Mouse (Mus musculus) kidney, embryonic 15.5 days (tissue): ENCODE measurements around the gene Fitm1. TPM values are rescaled to one million over a fixed set of nuclear protein-coding genes. Genes with fewer than 3 reads are reported as not detected.
A peak's percentile ranks its signal among the peaks of the same experiment; 100 is the strongest.

Source experiments
- ATAC-seq: fragments of 200-750 bp; cut with Nextera tagmentation; replicated peaks from 2 replicates; pipeline ENCODE4 v1.8.0; 2017; ENCODE audit warnings: moderate TSS enrichment; ENCODE audit not compliant: low FRiP score
- H3K27ac ChIP-seq: fragments of 300-500 bp; sonication (generic); 2 replicates; pipeline ENCODE4 v1.5.1; 2015; ENCODE audit warnings: mild to moderate bottlenecking, inconsistent platforms
- H3K27me3 ChIP-seq: fragments of 300-500 bp; sonication (generic); 2 replicates; pipeline ENCODE4 v1.6.1; 2015; ENCODE audit warnings: inconsistent platforms
- H3K36me3 ChIP-seq: fragments of 300-500 bp; sonication (generic); 2 replicates; pipeline ENCODE4 v1.6.1; 2015; ENCODE audit warnings: inconsistent platforms
- H3K4me1 ChIP-seq: fragments of 300-500 bp; sonication (generic); 2 replicates; pipeline ENCODE4 v1.6.1; 2015; ENCODE audit warnings: inconsistent platforms
- H3K4me2 ChIP-seq: fragments of 300-500 bp; sonication (generic); 2 replicates; pipeline ENCODE4 v1.6.1; 2015; ENCODE audit warnings: moderate library complexity, mild to moderate bottlenecking, inconsistent platforms
- H3K4me3 ChIP-seq: fragments of 300-500 bp; sonication (generic); replicated peaks from 2 replicates; pipeline ENCODE4 v1.5.1; 2015; ENCODE audit warnings: mild to moderate bottlenecking, inconsistent platforms
- H3K9ac ChIP-seq: fragments of 300-500 bp; sonication (generic); 2 replicates; pipeline ENCODE4 v1.6.1; 2015; ENCODE audit warnings: mild to moderate bottlenecking, inconsistent platforms
- H3K9me3 ChIP-seq: fragments of 300-500 bp; sonication (generic); replicated peaks from 2 replicates; pipeline ENCODE4 v1.6.1; 2016; ENCODE audit warnings: inconsistent platforms
- WGBS: fragments of 180-500 bp; shearing (Covaris S2); methylation state at CpG from one replicate; pipeline ENCODE4 v1.1.7; 2015; ENCODE audit warnings: mixed read lengths; 5-methylcytosine and 5-hydroxymethylcytosine counted together
- polyA plus RNA-seq: library from polyadenylated mRNA; unstranded; fragments of >200 nt; fragmentation: Nextera tagmentation; extraction: Ambion mirVana; gene quantifications from 2 replicates; pipeline ENCODE4 v1.2.1, GENCODE M21; 2015

Gene Fitm1
- polyA plus RNA-seq, 1 experiment from 2014 or later: 4.2 TPM

DNA sequence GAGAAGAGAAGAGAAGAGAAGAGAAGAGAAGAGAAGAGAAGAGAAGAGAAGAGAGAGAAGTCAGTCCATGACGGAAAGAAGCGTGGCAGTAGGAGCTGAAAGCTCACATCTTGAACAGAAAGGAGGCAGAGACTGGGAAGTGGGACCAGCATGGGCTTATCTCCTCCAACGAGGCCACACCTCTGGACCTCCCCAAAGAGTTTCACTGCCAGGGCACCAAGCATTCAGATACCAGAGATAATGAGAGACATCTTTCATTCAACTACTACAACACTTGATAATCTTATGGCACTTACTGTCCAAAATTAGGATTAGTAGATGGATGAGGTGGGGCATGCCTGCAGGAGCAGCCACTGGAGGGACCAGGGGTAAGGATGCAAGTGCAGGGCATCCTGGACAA lies 19.6 kb upstream of the Fitm1 start:
- no peak for ATAC-seq
- Histone ChIP-seq H3K27ac (no peak overlapping the region), H3K4me1 (peaks cover 18% of the 10 kb centered on the region; the same call in 1 of the 2 replicates), H3K36me3 (peaks cover under 1% of the 10 kb centered on the region), H3K9ac (no peak overlapping the region), H3K4me2 (no peak overlapping the region), H3K27me3 (no peaks in the 10 kb centered on the region), H3K4me3 (no peak overlapping the region), H3K9me3 (no peaks in the 10 kb centered on the region)
- WGBS: 79% methylated on average over 3 of the region's 3 CpGs

GRCm38 (mm10) chr14:55557003-55557402 lies 18.4 kb upstream of the Fitm1 start:
- 19% methylated on average over 5 of the region's 5 CpGs for WGBS
- Histone ChIP-seq H3K4me2 (peak overlapping the region; percentile 20; the same call in 1 of the 2 replicates), H3K4me1 (peaks cover 29% of the 10 kb centered on the region), H3K9me3 (no peaks in the 10 kb centered on the region), H3K27ac (peak overlapping the region; percentile 84), H3K4me3 (no peak overlapping the region), H3K27me3 (no peaks in the 10 kb centered on the region), H3K36me3 (no peaks in the 10 kb centered on the region), H3K9ac (no peak overlapping the region)
- no peak for ATAC-seq

DNA sequence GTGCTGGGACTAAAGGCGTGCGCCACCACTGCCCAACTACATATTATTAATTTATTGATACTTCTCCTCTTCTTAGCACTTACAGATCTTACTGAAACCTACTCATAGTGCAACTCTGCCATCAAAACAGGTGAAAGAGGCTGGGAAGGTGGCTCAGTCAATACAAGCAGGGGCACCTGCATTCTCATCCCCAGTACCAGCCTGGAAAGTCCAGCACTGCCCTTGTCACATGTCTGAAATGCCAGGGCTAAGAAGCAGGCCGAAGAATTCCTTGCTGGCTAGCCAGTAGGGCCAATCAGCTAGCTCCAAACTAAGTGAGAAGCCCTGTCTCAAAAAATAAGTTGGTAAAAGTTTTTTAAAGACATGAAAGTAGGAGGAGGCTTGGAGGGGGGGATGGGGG lies 17.8 kb upstream of the Fitm1 start:
- Histone ChIP-seq H3K4me1 (peaks cover 35% of the 10 kb centered on the region), H3K27ac (peak overlapping the region; percentile 84), H3K9me3 (no peaks in the 10 kb centered on the region), H3K4me2 (no peak overlapping the region), H3K4me3 (no peak overlapping the region), H3K9ac (no peak overlapping the region), H3K27me3 (no peaks in the 10 kb centered on the region), H3K36me3 (peaks cover 2% of the 10 kb centered on the region)
- WGBS: 86% methylated on average over 3 of the region's 3 CpGs
- no peak for ATAC-seq

- H3K4me2 ChIP-seq: peak overlapping the region; percentile 87
- H3K9me3 ChIP-seq: no peaks in the 10 kb centered on the region
- H3K4me1 ChIP-seq: peaks cover 37% of the 10 kb centered on the region
- WGBS: 51% methylated on average over 6 of the region's 6 CpGs
- H3K27ac ChIP-seq: peak overlapping the region; percentile 99
- peaks cover 15% of the 10 kb centered on the region for H3K36me3 ChIP-seq
- ATAC-seq: no peak
- peak overlapping the region; percentile 71 for H3K4me3 ChIP-seq
- H3K27me3 ChIP-seq: no peaks in the 10 kb centered on the region
- H3K9ac ChIP-seq: peak overlapping the region; percentile 35; the same call in 1 of the 2 replicates
Observed at GRCm38 (mm10) chr14:55558740-55559448, 16.5 kb upstream of the Fitm1 start.

DNA sequence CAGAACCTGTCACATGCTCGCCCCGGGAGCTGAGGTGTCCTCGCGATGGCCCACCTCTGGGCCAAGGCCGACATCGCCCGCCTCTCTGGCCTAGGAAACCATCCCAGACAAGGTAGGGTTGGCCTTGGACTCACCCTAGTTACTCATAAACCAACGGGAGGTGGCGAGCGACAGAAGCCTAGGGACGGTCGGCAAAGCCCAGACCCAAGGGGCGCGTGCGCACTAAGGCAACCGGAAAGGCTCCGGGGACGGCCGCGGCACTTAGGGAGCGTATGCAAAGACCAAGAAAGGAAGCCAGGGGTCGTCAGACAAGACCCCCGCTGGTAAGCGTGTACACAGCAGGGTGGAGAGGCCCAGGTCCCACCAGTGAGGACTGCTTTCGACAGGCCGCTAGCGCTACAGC lies 15.6 kb upstream of the Fitm1 start, which contains the start of gene Dcaf11:
Dcaf11 (plus strand) TSS at position 208 of the 403 bp plus-strand sequence.
- WGBS: under 1% methylated on average over 27 of the region's 27 CpGs
- Histone ChIP-seq H3K36me3 (peaks cover 24% of the 10 kb centered on the region), H3K27me3 (no peaks in the 10 kb centered on the region), H3K4me1 (peaks cover 37% of the 10 kb centered on the region), H3K9ac (peak within 1 kb of the TSS; percentile 66), H3K9me3 (no peaks in the 10 kb centered on the region), H3K4me2 (peak within 1 kb of the TSS; percentile 87), H3K27ac (peak within 1 kb of the TSS; percentile 99), H3K4me3 (peak within 1 kb of the TSS; percentile 71)
- peak; percentile 90 for ATAC-seq

GRCm38 (mm10) chr14:55560202-55561073 lies 15.0 kb upstream of the Fitm1 start, which contains the start of gene A730061H03Rik:
Gene A730061H03Rik (minus strand): TSS chr14:55560406.
- peaks cover 37% of the 10 kb centered on the region for H3K4me1 ChIP-seq
- peaks cover 30% of the 10 kb centered on the region for H3K36me3 ChIP-seq
- WGBS: under 1% methylated on average over 51 of the region's 51 CpGs
- H3K27me3 ChIP-seq: no peaks in the 10 kb centered on the region
- H3K9ac ChIP-seq: peak within 1 kb of the TSS; percentile 66
- H3K4me3 ChIP-seq: peak within 1 kb of the TSS; percentile 71
- peak; percentile 97 for ATAC-seq
- peak within 1 kb of the TSS; percentile 99 for H3K27ac ChIP-seq
- peak within 1 kb of the TSS; percentile 87 for H3K4me2 ChIP-seq
- no peaks in the 10 kb centered on the region for H3K9me3 ChIP-seq

- Histone ChIP-seq H3K9me3 (no peaks in the 10 kb centered on the region), H3K36me3 (peaks cover 44% of the 10 kb centered on the region), H3K4me3 (peak overlapping the region; percentile 71), H3K27me3 (no peaks in the 10 kb centered on the region), H3K27ac (peak overlapping the region; percentile 14; the same call in 1 of the 2 replicates), H3K9ac (no peak overlapping the region; the same call in 1 of the 2 replicates), H3K4me1 (peaks cover 32% of the 10 kb centered on the region), H3K4me2 (peak overlapping the region; percentile 87)
- ATAC-seq: no peak
- WGBS: 76% methylated on average over 10 of the region's 10 CpGs
Observed at GRCm38 (mm10) chr14:55561860-55562259, 13.6 kb upstream of the Fitm1 start.

DNA sequence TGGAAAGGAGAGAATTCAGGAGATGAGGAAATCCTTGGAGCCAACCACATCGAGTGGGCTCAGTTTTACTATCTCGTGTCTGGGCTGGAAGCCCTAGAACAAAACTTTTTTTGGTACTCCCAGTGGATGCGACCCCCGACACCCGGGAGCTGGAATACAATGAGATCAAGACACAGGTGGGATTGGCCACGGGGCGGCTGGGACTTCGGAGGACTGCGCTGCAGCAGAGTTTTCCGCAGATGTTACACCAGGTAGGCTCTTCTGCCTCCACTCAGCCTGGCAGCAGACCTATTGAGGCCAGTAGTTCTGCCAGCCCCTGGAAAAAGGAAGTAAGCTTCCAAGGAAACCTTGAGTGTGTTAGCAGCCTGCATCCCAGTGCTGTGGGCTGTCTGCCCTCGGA lies 12.2 kb upstream of the Fitm1 start:
- H3K4me2 ChIP-seq: no peak overlapping the region
- H3K9ac ChIP-seq: no peak overlapping the region
- peaks cover 58% of the 10 kb centered on the region for H3K36me3 ChIP-seq
- WGBS: 91% methylated on average over 11 of the region's 11 CpGs
- H3K27ac ChIP-seq: no peak overlapping the region
- no peak for ATAC-seq
- H3K4me1 ChIP-seq: peaks cover 25% of the 10 kb centered on the region
- no peaks in the 10 kb centered on the region for H3K27me3 ChIP-seq
- H3K9me3 ChIP-seq: no peaks in the 10 kb centered on the region
- H3K4me3 ChIP-seq: no peak overlapping the region

DNA sequence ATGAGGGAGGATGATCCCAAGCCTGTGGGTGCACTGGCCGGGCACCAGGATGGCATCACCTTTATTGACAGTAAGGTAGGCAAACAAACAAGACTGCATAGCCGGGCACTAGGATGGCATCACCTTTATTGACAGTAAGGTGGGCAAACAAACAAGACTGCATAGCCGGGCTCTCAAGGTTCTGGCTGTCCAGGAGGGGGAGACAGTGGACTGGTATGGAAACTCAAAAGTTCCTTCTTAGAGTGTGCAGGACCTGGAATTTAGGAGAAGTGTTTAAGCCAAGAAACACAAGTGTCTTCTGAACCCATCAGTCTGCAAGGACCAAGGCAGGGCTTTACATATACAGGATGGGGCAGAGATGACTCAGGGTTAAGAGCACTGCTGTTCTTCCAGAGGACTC lies 9.7 kb upstream of the Fitm1 start:
- no peaks in the 10 kb centered on the region for H3K9me3 ChIP-seq
- 82% methylated on average over 3 of the region's 3 CpGs for WGBS
- no peak overlapping the region for H3K27ac ChIP-seq
- peaks cover 77% of the 10 kb centered on the region for H3K36me3 ChIP-seq
- H3K4me1 ChIP-seq: peaks cover 19% of the 10 kb centered on the region
- ATAC-seq: no peak
- no peak overlapping the region for H3K4me2 ChIP-seq
- no peak overlapping the region for H3K9ac ChIP-seq
- H3K27me3 ChIP-seq: no peaks in the 10 kb centered on the region
- H3K4me3 ChIP-seq: no peak overlapping the region

- H3K9me3 ChIP-seq: no peaks in the 10 kb centered on the region
- H3K4me2 ChIP-seq: no peak overlapping the region
- ATAC-seq: no peak
- H3K4me3 ChIP-seq: no peak overlapping the region
- no peaks in the 10 kb centered on the region for H3K27me3 ChIP-seq
- H3K27ac ChIP-seq: no peak overlapping the region
- 0 out of 2 replicates have a peak, but pooled peaks cover 3% of the 10 kb centered on the region for H3K4me1 ChIP-seq
- 79% methylated on average over 3 of the region's 3 CpGs for WGBS
- peaks cover 76% of the 10 kb centered on the region for H3K36me3 ChIP-seq
- H3K9ac ChIP-seq: no peak overlapping the region
Observed at GRCm38 (mm10) chr14:55567496-55567895, 7.9 kb upstream of the Fitm1 start.

DNA sequence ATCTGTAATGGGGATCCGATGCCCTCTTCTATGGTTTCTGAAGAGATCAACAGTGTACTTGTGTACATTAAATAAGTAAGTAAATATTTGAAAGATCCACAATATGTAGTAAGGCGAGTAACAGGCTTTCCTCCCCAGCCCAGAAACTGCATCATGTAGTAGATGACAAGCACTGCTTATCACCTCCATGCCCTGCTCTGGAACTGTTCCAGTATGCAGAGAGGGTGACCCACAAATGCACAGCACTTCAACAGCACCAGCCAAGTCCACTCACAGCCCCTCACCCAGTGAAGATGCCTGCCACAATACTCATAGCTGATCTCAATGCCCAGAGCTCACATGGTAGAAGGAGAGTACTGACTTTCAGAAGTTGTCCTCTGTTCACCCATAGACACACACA lies 4.8 kb upstream of the Fitm1 start:
- Histone ChIP-seq H3K4me3 (no peak overlapping the region), H3K36me3 (peaks cover 46% of the 10 kb centered on the region), H3K9me3 (no peaks in the 10 kb centered on the region), H3K4me1 (peaks cover 4% of the 10 kb centered on the region), H3K27me3 (no peaks in the 10 kb centered on the region), H3K27ac (no peak overlapping the region), H3K4me2 (no peak overlapping the region), H3K9ac (no peak overlapping the region)
- WGBS: 89% methylated on average over 2 of the region's 2 CpGs
- no peak for ATAC-seq

- Histone ChIP-seq H3K4me1 (peaks cover 11% of the 10 kb centered on the region), H3K27me3 (no peaks in the 10 kb centered on the region), H3K9me3 (no peaks in the 10 kb centered on the region), H3K4me3 (no peak overlapping the region), H3K27ac (no peak overlapping the region), H3K4me2 (no peak overlapping the region), H3K9ac (no peak overlapping the region), H3K36me3 (peaks cover 34% of the 10 kb centered on the region)
- ATAC-seq: no peak
Observed at GRCm38 (mm10) chr14:55571760-55572159, 3.7 kb upstream of the Fitm1 start.
